ENCODE assay signal across 25 mouse cellular contexts in genomic region chr14:107586715-107587114, GRCm38 (mm10).
DNase-seq lines count a peak whose midpoint lies in the region; ATAC-seq and TF ChIP-seq lines count a peak whose summit lies in the region.
"Had no signal": no experiment of that assay in that cellular context is flagged by ENCODE, and none has a peak within 500 bp of the region (broad histone marks: within the 10 kb centered on the region; RNA-seq: fewer than 3 reads in every experiment).

No protein-coding gene starts in this region.

- no peaks in the 10 kb centered on the region for H3K27me3 ChIP-seq in forebrain, embryonic 12.5 days
- H3K27me3 ChIP-seq in forebrain, postnatal 0 days (ENCODE audit: insufficient read depth, low read length): no peaks in the 10 kb centered on the region
- no peaks in the 10 kb centered on the region for H3K27me3 ChIP-seq in hindbrain, embryonic 16.5 days (replicated peaks; ENCODE audit: control insufficient read depth, insufficient read depth, low read length)
- no peaks in the 10 kb centered on the region for H3K27me3 ChIP-seq in hindbrain, embryonic 10.5 days (ENCODE audit: insufficient read depth, poor library complexity, severe bottlenecking)
- H3K27me3 ChIP-seq: CH12.LX; embryonic facial prominence, embryonic 13.5 days; heart, embryonic 12.5 days; kidney, embryonic 15.5 days; limb, embryonic 13.5 days; lung, embryonic 15.5 days; stomach, embryonic 15.5 days had no signal

- no peak overlapping the region for H3K4me3 ChIP-seq in forebrain, embryonic 12.5 days (replicated peaks)
- no peak overlapping the region for H3K4me3 ChIP-seq in forebrain, postnatal 0 days (ENCODE audit: low read depth, low read length)
- no peak overlapping the region for H3K4me3 ChIP-seq in hindbrain, embryonic 16.5 days (ENCODE audit: low read length)
- no peak overlapping the region for H3K4me3 ChIP-seq in hindbrain, embryonic 10.5 days
- H3K4me3 ChIP-seq: embryonic facial prominence, embryonic 13.5 days; heart, adult 2 months; heart, embryonic 12.5 days; kidney, embryonic 15.5 days; limb, embryonic 13.5 days; lung, embryonic 15.5 days; midbrain, embryonic 10.5 days; stomach, embryonic 15.5 days had no signal

- no peak overlapping the region for H3K27ac ChIP-seq in forebrain, embryonic 12.5 days
- no peak overlapping the region for H3K27ac ChIP-seq in forebrain, postnatal 0 days (ENCODE audit: low read depth, low read length)
- no peak overlapping the region for H3K27ac ChIP-seq in hindbrain, embryonic 16.5 days (ENCODE audit: low read depth, low read length)
- H3K27ac ChIP-seq in hindbrain, embryonic 10.5 days: no peak overlapping the region
- H3K27ac ChIP-seq: embryonic facial prominence, embryonic 13.5 days; heart, adult 2 months; kidney, embryonic 15.5 days; limb, embryonic 13.5 days; lung, embryonic 15.5 days; midbrain, embryonic 10.5 days; stomach, embryonic 15.5 days had no signal

- no peak for DNase-seq in forebrain, postnatal 0 days
- DNase-seq in hindbrain, embryonic 10.5 days (ENCODE audit: low spot score): no peak
- peak; percentile 7 for DNase-seq in brain, adult 2 months (ENCODE audit: low read depth, low spot score)
- peak; percentile 72 for DNase-seq in brain, embryonic 14.5 days (ENCODE audit: low read depth)
- DNase-seq: adrenal gland, adult 2 months; adrenal gland, postnatal 36 days; cerebellum, adult 18-20 months; heart, adult 2 months; heart, postnatal 4 days; kidney, adult 18-20 months; kidney, postnatal 25 days; right cerebral cortex, postnatal 25 days had no signal

- H3K9ac ChIP-seq in forebrain, embryonic 12.5 days: no peak overlapping the region
- no peak overlapping the region for H3K9ac ChIP-seq in forebrain, postnatal 0 days
- no peak overlapping the region for H3K9ac ChIP-seq in hindbrain, embryonic 16.5 days (ENCODE audit: low read depth, low read length)
- H3K9ac ChIP-seq: embryonic facial prominence, embryonic 13.5 days; heart, embryonic 12.5 days; kidney, embryonic 15.5 days; limb, embryonic 13.5 days; lung, embryonic 15.5 days; stomach, embryonic 15.5 days had no signal

- no peak for TF ChIP-seq CTCF in forebrain, postnatal 0 days (IDR thresholded peaks at IDR 0.05; ENCODE audit: low read depth)
- TF ChIP-seq CTCF in brain, embryonic 14.5 days (IDR thresholded peaks at IDR 0.05; ENCODE audit: borderline replicate concordance, extremely low read depth, insufficient read depth, insufficient read length): no peak

- no peak overlapping the region for H3K4me2 ChIP-seq in forebrain, embryonic 12.5 days
- H3K4me2 ChIP-seq in forebrain, postnatal 0 days (ENCODE audit: low read depth): no peak overlapping the region
- no peak overlapping the region for H3K4me2 ChIP-seq in hindbrain, embryonic 16.5 days (ENCODE audit: low read length)
- H3K4me2 ChIP-seq: embryonic facial prominence, embryonic 13.5 days; heart, embryonic 12.5 days; kidney, embryonic 15.5 days; limb, embryonic 13.5 days; liver, embryonic 11.5 days; lung, embryonic 15.5 days; stomach, embryonic 15.5 days had no signal

- no peak for TF ChIP-seq POLR2A in brain, embryonic 14.5 days (IDR thresholded peaks at IDR 0.05; ENCODE audit: borderline replicate concordance, extremely low read depth, insufficient read depth, insufficient read length, poor library complexity, severe bottlenecking)

- H3K9me3 ChIP-seq in forebrain, embryonic 12.5 days: no peaks in the 10 kb centered on the region
- H3K9me3 ChIP-seq in forebrain, postnatal 0 days (ENCODE audit: low read length): no peaks in the 10 kb centered on the region
- no peaks in the 10 kb centered on the region for H3K9me3 ChIP-seq in hindbrain, embryonic 16.5 days (ENCODE audit: control insufficient read depth, low read length)
- no peaks in the 10 kb centered on the region for H3K9me3 ChIP-seq in hindbrain, embryonic 10.5 days
- H3K9me3 ChIP-seq: embryonic facial prominence, embryonic 13.5 days; heart, embryonic 12.5 days; kidney, embryonic 15.5 days; limb, embryonic 13.5 days; lung, embryonic 15.5 days; midbrain, embryonic 10.5 days; stomach, embryonic 15.5 days had no signal

- ATAC-seq in forebrain, embryonic 12.5 days (ENCODE audit: low FRiP score): peak; percentile 55; the same call in 1 of the 2 replicates
- no peak for ATAC-seq in forebrain, postnatal 0 days
- peak; percentile 48; the same call in 1 of the 2 replicates for ATAC-seq in hindbrain, embryonic 16.5 days
- ATAC-seq: activated CD4-positive, CD25-positive, alpha-beta regulatory T cell, adult 4 months; inflammation-experienced regulatory T-cells, adult 6 months had no signal

- no peaks in the 10 kb centered on the region for H3K4me1 ChIP-seq in forebrain, embryonic 12.5 days
- no peaks in the 10 kb centered on the region for H3K4me1 ChIP-seq in forebrain, postnatal 0 days (ENCODE audit: insufficient read depth)
- H3K4me1 ChIP-seq in hindbrain, embryonic 16.5 days (ENCODE audit: control insufficient read depth, insufficient read depth, low read depth, low read length): no peaks in the 10 kb centered on the region
- no peaks in the 10 kb centered on the region for H3K4me1 ChIP-seq in hindbrain, embryonic 10.5 days (replicated peaks)
- H3K4me1 ChIP-seq: embryonic facial prominence, embryonic 13.5 days; heart, embryonic 12.5 days; kidney, embryonic 15.5 days; limb, embryonic 13.5 days; lung, embryonic 15.5 days; midbrain, embryonic 10.5 days; stomach, embryonic 15.5 days had no signal

- no peaks in the 10 kb centered on the region for H3K36me3 ChIP-seq in forebrain, embryonic 12.5 days (replicated peaks)
- H3K36me3 ChIP-seq in forebrain, postnatal 0 days (ENCODE audit: insufficient read depth): no peaks in the 10 kb centered on the region
- H3K36me3 ChIP-seq in hindbrain, embryonic 16.5 days (ENCODE audit: control insufficient read depth, insufficient read depth, low read length): no peaks in the 10 kb centered on the region
- H3K36me3 ChIP-seq in hindbrain, embryonic 10.5 days: no peaks in the 10 kb centered on the region
- H3K36me3 ChIP-seq: embryonic facial prominence, embryonic 13.5 days; heart, embryonic 12.5 days; kidney, embryonic 15.5 days; limb, embryonic 13.5 days; lung, embryonic 15.5 days; midbrain, embryonic 10.5 days; stomach, embryonic 15.5 days had no signal

Comparison
In these comparisons a context has a peak if more than half of its experiments do, and no peak if none do; other contexts are left out.
1. DNase-seq: peak in brain, adult 2 months (single experiment) and brain, embryonic 14.5 days (single experiment); none in forebrain, postnatal 0 days (single experiment) and hindbrain, embryonic 10.5 days (single experiment).